Mouse (Mus musculus): ENCODE data around the gene Dnm1l.

DNA sequence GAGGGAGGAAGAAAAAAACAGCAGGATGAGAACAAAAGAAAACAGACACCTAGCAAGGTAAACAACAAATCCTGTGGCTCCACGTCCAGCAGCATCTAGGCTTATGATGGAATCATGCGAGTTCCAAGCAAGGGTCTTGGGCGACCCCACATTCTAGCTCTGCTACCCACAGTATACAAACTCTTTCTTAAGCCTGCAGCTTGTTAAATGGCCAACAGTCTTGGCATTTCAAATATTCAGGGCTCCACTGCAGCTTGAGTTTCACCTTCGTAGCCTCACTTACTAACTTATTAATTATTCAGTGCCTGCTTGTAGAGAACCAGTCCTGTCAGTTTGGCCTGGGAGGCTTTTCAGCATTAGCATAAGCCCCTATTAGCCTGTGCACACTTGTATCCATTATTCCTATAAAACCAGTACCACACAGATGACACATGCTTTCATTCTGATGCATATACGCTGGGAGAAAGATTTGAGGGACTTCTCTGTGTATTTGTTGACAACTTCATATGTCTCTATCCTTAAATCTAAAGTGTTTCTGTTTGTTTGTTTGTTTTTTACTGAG is 32.9 kb downstream of the Dnm1l start:
- no peak for TF ChIP-seq CTCF (IDR thresholded peaks at IDR 0.05; ENCODE audit: low read depth, low read length)
- no peak for TF ChIP-seq POLR2A (IDR thresholded peaks at IDR 0.05; ENCODE audit: extremely low read depth, insufficient read depth, low read length)

Data from liver, adult 2 months (tissue).